Mouse (Mus musculus): Measurements from ENCODE around the gene Eml1.

The Eml1 gene

GRCm38 (mm10) chr12:108546508-108547153 lies 175.9 kb downstream of the Eml1 start:
- in situ Hi-C loops (cut with MboI, MseI): no loop called here

DNA sequence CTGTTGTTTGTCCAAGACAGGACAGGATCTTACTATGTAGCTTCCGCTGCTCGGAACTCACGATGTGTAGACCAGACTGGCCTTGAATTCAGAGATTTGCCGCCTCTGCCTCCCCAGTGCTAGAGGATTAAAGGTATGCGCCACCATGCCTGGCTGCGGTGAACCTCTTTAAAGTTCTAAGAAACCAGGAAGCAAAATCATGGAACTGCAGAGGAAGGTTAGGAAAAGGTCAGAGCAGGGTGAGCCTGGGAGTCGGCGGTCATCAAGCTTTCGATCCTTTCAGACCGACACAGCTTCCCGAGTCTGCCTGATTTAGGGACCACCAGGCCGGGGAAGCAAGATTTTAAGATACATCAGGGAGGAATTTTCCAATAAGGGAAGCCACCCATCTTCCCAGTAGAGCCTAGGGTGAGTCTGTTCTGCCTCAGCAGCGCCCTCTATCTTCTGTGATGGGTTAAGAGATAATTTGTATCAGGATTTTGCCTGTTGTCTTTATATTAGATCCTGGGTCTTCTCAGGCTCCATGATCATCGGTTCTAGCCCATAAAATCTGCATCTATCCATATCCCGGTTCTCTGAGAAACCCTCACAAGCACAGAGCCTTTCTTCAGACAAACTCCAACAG lies 176.6 kb downstream of the Eml1 start:
- in situ Hi-C loops (cut with MboI, MseI): no loop called here

GRCm38 (mm10) chr12:108551731-108552130 lies 181.0 kb downstream of the Eml1 start:
- in situ Hi-C loops (cut with MboI, MseI): no loop called here

DNA sequence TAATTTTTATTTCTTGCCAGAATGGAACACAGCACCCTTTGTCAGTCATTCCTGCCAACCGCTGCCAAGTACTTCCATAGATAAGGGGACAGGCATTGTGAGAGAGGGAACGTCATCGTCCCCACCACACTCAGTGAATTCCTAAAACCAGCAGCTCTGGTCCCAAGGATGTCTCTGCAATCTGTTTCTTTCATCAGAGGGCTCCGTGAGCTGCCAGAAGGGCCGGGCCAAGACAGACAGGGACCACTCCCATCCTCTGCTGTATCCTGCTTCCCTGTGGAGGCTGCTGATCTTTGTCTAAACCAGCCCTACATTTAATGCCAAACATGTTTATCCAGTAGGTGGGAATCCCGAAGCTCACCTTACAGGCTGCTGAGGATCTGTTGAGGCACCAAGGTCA lies 182.3 kb downstream of the Eml1 start:
- in situ Hi-C loops (cut with MboI, MseI): no loop called here

DNA sequence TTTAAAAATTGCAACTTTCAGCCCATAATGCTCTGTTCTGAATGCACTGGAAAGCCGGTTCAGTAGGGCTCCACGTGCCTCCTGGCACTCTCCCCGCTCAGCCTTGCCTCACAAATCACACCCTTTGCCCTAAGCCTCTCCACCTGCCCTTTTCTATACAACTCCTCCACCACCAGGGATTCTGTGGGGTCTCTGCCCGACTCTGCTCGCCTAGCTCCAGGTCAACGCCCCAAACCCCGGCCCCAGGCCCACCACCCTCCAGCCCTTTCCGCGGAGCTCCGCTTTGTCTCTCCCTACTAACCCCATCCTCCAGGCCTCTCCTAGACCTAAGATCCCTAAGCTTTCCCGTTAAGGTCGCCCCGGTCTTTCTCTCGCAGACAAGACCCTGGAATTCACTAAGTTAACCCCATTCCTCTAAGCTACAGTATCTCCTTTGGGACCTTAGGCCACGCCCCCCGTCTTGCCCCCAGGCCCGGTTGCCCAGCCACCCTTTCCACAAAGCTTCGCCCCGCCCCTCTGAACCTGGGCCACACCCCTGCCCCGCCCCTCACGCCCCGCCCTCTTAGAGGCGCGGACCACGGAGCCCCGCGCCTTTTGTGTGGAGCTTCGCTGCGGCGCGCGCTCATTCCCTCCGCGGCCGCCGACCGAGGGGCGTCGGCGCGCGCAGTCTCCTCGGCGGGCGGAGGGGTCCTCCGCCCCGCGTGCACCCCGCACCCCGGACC lies 183.5 kb downstream of the Eml1 start, which contains the start of gene Evl:
Gene Evl (plus strand): TSS at position 601 of the 722 bp plus-strand sequence.
- in situ Hi-C loops (cut with MboI, MseI): no loop called here

- in situ Hi-C loops (cut with MboI, MseI): no loop called here
These were observed 184.3 kb downstream of the Eml1 start for GRCm38 (mm10) chr12:108554861-108555556.

- in situ Hi-C loops (cut with MboI, MseI): no loop called here
These were observed 187.4 kb downstream of the Eml1 start for GRCm38 (mm10) chr12:108558194-108558593.

DNA sequence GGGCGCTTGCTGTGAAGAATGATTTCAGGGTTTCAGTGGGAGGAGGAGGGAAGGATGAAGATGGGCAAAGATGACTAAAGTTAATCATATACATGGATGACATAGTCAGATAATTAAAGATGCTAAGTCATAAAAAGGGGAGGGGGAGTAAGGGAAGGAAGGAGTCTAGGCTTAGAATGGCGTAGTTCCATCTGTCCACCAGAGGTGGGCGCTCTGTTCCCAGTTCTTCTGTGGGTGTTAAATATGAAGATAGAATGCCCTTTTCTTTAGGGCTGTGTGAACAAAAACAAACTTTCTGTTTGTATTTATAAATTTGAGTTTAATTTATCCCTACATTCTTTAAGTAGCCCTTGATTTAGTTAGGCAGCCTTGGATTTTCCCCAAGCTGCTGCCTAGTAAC lies 192.5 kb downstream of the Eml1 start:
- in situ Hi-C loops (cut with MboI, MseI): no loop called here

DNA sequence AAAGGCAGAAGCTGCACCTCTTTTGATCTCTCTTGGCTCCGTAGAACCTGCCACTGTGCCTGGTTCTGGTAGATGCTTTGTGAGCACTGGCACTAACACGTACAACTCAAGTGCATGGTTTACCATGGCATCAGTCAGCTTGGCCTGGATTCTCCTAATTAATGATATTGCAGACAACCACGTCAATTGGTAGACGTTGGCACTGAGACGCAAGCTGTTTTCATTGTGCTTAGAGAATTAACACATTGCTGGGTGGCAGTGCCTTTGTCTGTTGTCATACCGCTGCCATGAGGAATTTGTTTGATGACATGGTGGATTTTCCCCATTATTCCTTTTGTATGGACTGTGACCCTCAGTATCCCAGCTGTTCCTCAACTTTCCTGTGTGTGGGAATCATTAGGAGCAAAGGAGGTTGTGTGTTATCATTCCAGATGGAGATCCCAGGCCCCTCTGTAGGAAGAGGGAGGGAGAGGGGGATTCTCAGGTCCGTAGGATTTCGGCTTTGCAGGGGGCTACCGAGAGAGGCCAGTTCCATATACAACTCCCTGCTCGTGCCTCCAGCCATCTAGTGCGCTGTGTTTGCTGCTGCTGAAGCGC lies 194.3 kb downstream of the Eml1 start:
- in situ Hi-C loops (cut with MboI, MseI): no loop called here

DNA sequence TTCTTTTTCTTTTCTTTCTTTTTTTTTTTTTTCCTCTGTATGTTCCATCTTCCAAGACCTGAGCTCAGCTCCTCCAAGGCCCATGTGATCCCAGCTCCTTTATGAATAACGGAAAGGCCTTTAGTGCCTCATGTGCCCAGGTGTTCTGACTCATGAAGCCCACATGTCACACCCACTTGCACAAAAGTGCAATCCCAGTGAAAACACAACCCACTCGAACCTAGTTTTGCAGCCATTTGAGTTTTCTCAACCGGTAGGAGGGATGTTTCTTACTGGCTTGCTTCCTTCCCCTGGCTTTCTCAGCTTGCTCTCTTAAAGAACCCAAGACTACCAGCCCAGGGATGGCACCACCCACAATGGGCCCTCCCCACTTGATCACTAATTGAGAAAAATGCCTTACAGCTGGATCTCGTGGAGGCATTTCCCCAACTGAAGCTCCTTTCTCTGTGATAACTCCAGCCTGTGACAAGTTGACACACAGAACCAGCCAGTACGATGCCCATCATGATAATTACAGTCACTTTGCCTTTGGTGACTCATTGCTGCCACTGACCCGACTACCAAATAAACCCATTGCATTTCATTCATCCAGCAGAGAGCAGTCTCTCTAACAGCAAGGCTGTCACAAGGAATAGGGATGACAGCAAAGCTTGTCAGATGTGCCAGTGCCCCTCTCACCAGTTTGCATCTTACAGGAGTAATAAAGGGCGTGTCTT lies 208.6 kb downstream of the Eml1 start:
- in situ Hi-C loops (cut with MboI, MseI): no loop called here

DNA sequence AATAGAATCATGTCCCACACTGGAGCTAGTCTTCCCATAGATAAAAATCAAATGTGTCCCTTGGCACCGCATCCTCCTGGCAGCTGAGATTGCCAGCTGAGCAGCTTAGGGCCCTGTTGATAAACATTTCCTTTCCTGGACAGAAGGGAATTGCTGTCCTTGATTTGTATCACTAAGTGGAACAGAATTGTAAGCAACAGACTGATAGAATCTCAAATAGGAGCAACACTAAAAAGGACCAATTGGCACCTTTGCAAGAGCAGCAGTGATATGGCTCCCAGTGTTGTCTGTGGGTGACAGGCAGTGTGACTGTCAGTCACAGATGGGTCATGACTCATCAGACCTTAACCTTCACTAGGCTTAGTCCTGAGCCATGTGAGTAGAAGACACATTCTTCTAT lies 213.0 kb downstream of the Eml1 start:
- in situ Hi-C loops (cut with MboI, MseI): no loop called here
